Mouse (Mus musculus): ENCODE data around the gene Adamts6.

The Adamts6 gene

DNA sequence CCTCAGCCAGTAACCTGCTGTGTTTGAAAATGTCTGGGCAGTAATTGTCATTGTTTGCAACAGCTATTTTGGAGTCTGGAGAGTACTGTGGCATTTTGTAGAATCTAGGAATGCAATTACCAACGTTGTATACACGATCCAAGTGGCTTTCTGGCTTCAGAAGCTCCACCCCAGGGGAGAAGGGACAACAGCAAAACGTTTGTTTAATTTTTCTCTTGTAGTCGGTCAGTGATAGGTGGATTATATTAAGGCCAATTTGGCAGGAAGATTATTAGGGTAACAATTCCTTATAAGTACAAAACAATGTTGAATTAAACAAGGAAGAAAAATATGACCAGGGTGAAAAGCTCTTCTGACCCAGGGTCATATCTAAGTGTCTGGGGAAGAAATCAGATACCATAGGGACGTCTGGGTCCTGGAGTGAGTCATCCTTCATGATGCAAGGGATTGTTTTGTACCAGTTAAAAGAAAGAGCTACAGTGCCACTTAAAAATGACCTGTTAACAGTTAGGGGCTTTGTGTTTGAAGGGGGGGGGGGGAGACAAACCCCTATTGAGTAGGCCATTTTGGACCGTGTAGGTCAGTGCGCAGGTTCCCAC, 229.2 kb downstream of the Adamts6 start:
- DNase-seq (ENCODE audit: low read depth, low spot score), result no peak

DNA sequence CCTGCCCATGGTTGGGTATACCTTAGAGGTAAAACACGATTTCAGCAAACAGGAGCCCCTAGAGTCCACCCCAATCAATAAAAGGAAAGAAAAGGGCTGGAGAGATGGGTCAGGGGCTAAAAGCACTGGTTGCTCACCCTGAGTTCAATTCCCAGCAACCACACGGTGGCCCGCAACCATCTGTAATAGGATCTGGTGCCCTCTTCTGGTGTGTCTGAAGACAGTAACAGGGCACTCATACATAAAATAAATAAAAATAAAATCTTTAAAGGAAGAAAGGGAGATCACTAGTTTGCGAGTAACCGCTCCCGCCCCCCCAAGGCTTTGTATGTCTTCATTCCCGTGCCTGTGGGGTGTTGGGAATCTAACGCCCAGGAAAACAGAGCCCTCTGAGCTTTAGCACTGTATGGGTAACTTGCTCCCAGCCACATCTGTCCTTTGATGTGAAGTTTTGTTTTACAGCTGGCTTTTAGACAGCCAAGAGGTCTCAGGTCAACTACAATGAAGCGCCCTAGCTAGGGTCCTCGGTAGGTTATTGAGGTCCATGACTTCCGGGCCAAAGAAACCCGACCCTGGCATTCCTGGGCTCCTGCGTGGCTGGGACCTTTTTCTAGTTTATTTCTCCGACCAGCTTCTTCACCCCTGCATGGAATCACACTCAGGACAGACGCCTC, 230.1 kb downstream of the Adamts6 start:
- DNase-seq (ENCODE audit: low read depth, low spot score), result no peak

DNA sequence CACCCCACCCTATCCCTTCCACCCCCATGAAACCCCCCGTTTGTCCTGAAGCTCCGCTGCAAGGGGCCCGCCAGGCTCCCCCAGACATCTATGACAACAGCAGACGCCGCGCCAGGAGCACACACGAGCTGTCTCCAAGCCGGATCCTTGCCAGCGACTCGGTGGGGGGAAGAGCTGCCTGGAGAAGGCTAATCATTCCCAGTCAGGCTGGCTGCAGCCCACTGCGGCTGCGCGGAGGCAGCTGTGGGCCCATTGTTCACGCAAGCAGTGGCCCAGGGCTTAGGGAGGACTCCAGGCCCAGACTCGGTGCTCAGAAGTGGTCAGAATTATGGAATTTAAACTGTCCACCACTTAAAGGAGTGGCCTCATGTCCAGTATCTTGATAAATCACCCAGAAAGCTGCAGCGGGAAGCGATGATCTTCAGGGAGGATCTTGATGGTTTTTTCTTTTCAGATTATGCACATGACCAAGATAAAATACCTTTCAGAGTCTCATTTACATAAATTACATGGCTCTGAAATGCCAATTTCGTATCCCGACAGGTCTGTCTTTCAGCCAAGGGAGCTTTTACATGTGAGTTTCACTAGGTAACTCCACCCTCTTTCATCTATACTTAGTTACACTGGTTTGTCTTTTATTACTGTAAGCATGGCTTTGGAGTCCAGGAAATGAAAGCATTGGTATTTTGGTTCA, 230.8 kb downstream of the Adamts6 start:
- DNase-seq (ENCODE audit: low read depth, low spot score), result peak; percentile 96

DNA sequence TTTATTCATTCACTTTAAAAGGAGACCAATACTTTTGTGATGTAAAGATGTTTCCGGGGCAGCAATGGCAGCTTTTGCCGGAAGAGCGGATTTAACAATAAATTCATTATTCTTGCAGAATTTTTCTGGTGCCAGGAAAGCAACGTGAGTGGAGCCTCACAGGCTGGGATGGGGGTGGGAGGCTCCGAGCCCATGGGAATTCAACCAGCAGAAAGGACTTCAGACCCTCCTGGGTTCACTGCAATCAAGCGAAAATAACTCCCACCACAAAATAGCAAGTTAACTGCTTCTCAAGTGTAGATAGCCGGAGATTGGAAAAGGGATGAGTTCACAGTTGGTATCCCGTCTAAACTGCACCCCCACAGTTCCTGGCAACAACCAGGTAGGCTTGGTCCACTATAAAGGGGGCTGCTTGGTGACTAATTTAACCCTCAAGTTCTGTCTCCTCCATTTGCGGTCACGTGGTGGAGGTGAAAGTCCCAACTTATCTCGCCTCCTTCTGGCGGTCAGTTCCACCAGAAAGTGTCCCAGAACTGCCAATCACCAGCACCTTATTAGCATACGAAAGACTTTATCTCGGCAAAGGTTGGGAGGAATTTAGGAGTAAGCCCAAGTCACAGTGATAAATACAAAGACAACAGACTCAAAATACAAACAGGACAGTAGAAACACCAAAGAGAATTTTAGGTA, 231.5 kb downstream of the Adamts6 start:
- peak; percentile 57 for DNase-seq (ENCODE audit: low read depth, low spot score)

DNA sequence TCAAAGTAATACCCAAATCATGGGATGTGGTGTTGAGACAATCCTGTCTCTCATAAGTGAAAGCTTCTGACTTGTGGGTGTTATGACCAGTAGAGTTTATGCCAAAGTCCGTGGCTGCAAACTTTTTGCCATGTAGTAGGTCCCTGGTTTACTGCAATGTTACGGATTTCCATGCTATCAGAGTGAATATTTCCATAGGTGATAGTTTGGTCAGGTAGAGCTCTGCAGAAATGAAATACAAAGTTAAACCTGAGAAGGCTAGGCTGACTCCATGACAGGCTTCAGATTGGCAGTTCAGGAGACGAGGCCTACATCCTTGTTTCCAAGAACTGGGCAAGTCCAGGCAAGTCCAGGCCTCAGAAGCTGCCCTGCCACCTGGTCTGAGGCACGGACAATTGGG, 232.3 kb downstream of the Adamts6 start:
- DNase-seq (ENCODE audit: low read depth, low spot score), result no peak

DNA sequence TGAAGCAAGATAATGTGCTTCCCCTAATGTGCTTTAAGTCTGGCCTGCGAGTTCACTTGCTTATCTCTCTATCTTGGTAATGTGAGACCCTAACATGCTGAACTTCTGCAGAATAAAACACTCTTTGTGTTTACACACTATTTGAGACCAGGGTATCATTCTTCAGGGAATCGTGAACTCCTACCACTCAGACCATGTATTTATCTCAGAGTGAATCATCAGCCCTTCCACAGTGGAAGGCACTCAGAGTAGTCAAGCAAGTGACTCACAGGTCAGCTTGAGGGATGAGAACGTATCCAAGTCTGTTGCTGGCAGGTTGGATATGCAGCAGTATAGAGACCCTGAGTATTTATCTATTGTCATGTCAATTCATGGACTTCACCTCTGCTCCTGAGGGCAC, 232.8 kb downstream of the Adamts6 start:
- peak; percentile 31 for DNase-seq (ENCODE audit: low read depth, low spot score)

DNA sequence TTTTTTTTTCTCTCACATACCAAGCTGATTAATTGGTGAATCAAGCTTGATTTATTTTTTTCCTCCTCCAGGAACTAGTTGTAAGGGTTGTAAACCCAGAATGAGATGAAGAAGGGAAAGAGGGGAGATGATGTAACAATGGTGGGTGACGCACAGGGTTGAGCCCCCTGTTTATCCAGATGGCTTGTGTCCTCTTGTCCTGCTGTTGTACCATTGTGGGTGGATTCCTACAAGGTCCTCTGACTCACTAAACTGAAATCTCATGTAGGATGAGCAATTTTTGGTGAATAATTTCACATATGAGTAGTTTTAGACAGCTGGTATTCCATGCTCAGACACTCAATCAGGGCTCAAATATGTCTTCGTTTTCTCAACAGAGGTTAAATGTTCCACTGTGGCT, 233.9 kb downstream of the Adamts6 start:
- peak; percentile 14 for DNase-seq (ENCODE audit: low read depth, low spot score)

DNA sequence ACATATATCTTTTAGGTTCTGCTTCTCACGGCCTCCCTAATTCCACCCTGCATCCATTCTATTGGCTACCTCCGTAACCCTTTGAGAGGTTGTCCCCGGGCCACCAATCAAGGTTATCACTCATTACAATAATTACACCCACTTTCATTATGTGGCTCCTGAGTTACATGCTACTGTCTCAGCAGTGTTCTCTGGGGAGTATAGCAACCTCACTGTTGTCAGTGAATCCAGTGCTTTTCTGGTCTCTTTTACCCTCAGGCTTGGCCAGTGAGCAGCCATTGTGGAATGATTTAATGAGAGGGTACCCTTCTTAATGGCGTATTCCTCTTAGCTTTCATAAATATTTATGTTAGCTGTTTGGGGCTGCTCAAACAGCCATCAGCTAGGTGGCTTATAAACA, 238.0 kb downstream of the Adamts6 start:
- no peak for DNase-seq (ENCODE audit: low read depth, low spot score)

DNA sequence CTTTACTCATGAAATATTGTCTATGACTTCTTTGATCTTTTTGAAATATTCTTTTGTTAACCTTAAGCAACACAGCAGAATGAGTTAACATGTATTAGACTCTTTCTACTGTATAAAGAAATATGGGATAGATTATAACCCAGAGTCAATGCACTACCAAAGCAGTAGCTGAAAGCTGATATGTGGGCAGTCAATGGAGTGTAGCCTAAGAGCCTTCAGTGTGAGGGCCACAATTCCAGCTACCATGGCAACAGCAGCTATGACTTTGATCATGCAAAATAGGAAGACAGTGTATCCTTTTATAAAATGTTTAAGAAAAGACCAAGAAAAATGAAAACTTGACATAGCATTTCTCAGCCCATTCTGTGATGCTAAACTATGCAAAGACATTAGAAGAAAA, 241.6 kb downstream of the Adamts6 start:
- peak; percentile 33 for DNase-seq (ENCODE audit: low read depth, low spot score)

DNA sequence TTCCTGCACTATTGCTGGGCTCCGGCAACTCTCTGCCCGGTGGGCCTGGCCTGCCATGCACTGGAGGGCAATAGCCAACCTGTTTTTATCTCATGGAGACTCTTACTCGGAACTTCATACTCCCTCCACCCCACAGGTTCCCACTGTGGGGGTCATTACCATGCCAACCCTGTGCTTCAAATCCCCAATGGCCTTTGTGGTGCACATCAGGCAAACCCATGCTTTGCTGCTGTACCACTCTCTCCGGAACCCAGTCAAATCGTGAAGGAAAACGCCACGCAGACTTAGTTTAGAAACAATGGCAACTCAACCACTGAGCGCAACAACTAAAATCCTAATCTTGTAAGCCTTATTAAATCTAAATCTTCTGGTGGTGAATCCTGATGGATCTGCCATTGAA, 244.2 kb downstream of the Adamts6 start:
- DNase-seq (ENCODE audit: low read depth, low spot score), result no peak

DNA sequence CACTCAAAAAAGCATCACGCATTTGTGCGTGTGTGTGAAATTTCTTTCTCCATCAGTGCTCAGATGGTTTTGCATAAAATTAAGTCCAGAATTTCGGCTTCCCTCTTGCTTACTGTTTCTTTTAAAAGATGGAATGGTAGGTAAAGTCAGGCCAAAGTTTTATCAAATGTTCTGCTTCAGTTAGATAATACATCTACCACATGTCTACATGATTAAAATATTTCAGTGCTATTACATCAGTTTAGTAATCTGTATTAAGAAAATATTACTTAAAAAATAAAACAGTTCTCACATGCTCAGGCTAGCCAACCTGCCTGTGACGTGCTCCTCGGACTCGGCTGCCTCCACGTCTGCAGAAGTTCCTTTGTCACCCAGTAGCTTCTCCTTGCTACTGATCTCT, 245.1 kb downstream of the Adamts6 start:
- DNase-seq (ENCODE audit: low read depth, low spot score), result no peak

DNA sequence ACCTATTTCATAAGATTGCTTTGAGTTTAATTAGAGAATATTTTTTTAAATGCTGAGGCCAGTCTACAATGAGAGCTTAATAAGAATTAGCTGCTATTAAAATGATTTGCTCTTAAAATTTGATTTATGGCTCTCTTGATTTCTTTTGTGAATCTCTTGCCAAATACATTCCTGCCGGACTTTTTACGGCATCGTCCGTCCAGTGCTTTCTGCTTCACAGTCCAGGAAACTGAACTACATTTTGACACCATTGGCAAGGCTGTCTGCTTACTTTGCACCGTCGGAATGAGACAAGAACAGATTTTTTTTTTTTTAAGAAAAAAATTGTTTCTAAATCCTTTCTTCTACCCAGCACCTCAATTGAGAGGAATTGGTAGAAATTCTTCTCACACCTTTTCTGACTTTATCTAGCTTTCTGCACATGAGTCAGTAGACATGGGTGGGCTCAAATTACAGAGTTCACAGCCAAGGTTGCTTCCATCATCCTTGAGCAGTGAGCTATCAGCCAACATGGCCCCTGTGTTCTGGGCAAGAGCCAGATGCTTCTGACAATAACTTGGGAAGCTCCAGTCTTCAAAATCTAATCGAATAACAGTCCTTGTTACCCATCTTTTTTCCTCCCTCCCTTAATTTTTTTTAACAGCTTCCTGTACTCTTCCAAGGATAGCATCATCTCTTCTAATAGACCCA, 246.3 kb downstream of the Adamts6 start:
- no peak for DNase-seq (ENCODE audit: low read depth, low spot score)

DNA sequence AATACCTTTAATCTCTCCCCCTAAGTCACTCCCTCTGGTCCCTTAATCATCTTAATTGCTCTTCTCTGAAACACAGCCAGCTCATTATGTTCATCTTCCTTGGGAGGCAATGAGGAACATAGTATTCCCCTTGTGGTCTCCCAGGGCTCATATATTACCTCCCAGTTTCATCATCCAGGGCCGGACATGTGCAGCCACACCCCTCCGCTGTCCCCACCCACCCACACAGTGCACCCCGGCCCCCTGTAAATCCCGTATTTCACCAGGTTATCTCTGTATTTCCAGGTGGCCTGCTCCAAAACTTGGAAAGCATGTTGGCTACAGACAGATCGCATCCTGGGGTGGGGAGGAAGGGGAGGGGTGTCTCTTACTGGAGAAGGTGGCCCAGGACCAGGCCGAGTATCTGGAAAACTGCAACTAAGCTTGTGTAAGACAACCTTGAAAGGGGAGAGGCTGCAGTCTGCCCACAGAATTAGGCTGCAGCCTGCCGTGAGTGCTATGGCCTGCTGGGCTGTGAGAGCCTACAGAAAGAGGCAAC, 253.3 kb downstream of the Adamts6 start:
- DNase-seq (ENCODE audit: low read depth, low spot score), result no peak

DNA sequence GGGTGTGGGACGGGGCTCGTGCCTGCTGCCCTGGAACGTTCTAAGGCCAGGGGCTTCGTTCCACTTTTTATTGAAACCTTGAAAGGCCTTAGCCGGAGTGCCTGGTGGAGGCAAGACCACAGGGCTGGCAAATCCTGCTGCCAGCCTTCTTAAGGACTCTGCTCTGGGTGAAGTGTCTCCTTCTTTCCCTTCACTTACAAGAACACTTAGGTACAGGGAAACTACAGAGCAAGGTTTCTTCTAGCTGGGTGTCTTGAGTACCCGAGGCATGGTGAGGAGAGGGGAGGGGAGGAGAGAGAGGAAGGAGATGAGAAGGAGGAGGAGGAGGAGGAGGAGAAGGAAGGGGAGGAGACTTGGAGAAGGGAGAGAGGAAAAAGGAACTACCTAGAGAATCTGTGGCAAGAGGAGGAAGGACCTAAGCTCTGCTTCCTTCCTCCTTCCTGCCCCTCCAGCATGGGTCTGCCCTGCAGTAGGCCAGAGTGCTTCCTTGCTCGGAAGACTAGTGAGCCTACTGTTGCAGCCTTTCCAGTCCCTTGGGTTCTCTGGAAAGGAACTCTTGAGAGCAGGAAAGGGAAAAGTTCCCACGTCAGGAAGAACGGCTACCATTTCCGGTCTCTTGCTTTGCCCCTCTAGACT, 254.6 kb downstream of the Adamts6 start:
- no peak for DNase-seq (ENCODE audit: low read depth, low spot score)

DNA sequence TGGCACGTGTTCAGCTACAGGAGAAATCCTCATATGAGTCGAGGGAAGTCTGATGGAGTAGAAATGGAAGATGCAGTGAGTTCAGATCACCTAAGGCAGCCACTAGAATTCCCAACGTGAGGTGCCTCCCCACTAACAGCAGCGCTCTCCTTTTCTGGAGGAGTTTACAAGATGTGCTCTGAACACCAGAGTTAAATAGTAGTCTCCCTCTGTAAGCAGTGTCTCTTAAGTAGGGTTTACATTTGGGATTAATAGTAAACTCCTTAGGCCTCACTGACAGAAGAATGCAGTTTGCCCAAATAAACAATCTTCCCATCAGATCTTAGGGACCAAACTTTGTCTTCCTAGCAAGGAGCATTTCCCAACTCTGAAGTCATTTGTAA, 255.1 kb downstream of the Adamts6 start:
- no peak for DNase-seq (ENCODE audit: low read depth, low spot score)
